Comparison of ENCODE assay signal across 28 mouse cellular contexts in the genomic region with DNA sequence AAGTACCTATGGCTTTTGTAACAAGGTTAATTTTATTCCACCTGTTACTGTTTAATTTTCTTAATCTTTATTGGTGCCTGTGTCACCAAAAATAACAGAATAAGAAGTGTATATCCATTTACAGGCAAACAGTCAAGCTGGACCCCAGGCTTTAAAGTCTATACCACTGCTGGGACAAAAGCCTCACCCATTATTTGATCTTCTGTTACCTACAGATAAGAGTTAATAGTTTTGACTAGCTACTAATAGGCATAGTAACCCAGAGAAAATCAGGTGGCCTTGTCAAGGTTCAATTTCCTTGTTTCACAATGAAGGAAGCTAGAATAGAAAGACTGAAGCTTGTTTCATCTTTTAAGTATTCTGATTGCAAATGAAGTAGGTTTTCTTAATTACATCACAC.
"Had no signal": no experiment of that assay in that cellular context is flagged by ENCODE, and none has a peak within 500 bp of the region (broad histone marks: within the 10 kb centered on the region; RNA-seq: fewer than 3 reads in every experiment).

No protein-coding gene starts in this region.

- DNase-seq: cerebellum, adult 2 months; cerebellum, adult 8-10 months; cerebellum, adult 9-10 months; cerebellum, adult 9-11 months; cerebellum, postnatal 10 days; cerebellum, postnatal 14 days; cerebellum, postnatal 25 days; cerebellum, postnatal 36 days; embryo, embryonic 11 days; forebrain, postnatal 0 days; gastrocnemius, adult 2 months; gastrocnemius, postnatal 10 days; gastrocnemius, postnatal 14 days; gastrocnemius, postnatal 25 days; gastrocnemius, postnatal 36 days; heart, adult 11 months; heart, adult 18-20 months had no signal

- H3K36me3 ChIP-seq: embryonic facial prominence, embryonic 10.5 days; embryonic facial prominence, embryonic 12.5 days; embryonic facial prominence, embryonic 13.5 days; embryonic facial prominence, embryonic 15.5 days; forebrain, embryonic 10.5 days; forebrain, embryonic 12.5 days; forebrain, embryonic 15.5 days had no signal

- H3K9me3 ChIP-seq: embryonic facial prominence, embryonic 10.5 days; embryonic facial prominence, embryonic 12.5 days; embryonic facial prominence, embryonic 13.5 days; embryonic facial prominence, embryonic 15.5 days; forebrain, embryonic 10.5 days; forebrain, embryonic 12.5 days; forebrain, embryonic 13.5 days; forebrain, embryonic 15.5 days had no signal

- H3K27me3 ChIP-seq: embryonic facial prominence, embryonic 12.5 days; embryonic facial prominence, embryonic 13.5 days; embryonic facial prominence, embryonic 15.5 days; forebrain, embryonic 12.5 days; forebrain, embryonic 13.5 days; forebrain, embryonic 15.5 days had no signal

- H3K9ac ChIP-seq: embryonic facial prominence, embryonic 12.5 days; embryonic facial prominence, embryonic 13.5 days; embryonic facial prominence, embryonic 15.5 days; forebrain, embryonic 12.5 days; forebrain, embryonic 13.5 days; forebrain, embryonic 15.5 days; forebrain, postnatal 0 days had no signal

- ATAC-seq: forebrain, embryonic 13.5 days; forebrain, embryonic 14.5 days; forebrain, embryonic 15.5 days; forebrain, embryonic 16.5 days; forebrain, postnatal 0 days had no signal

- H3K4me2 ChIP-seq: embryonic facial prominence, embryonic 12.5 days; embryonic facial prominence, embryonic 13.5 days; embryonic facial prominence, embryonic 15.5 days; forebrain, embryonic 12.5 days; forebrain, embryonic 13.5 days; forebrain, embryonic 15.5 days had no signal

- H3K4me1 ChIP-seq: embryonic facial prominence, embryonic 10.5 days; embryonic facial prominence, embryonic 12.5 days; embryonic facial prominence, embryonic 13.5 days; embryonic facial prominence, embryonic 15.5 days; forebrain, embryonic 10.5 days had no signal

- H3K27ac ChIP-seq: embryonic facial prominence, embryonic 10.5 days; embryonic facial prominence, embryonic 12.5 days; embryonic facial prominence, embryonic 13.5 days; embryonic facial prominence, embryonic 15.5 days; forebrain, embryonic 10.5 days; forebrain, embryonic 12.5 days; forebrain, embryonic 13.5 days; forebrain, embryonic 15.5 days; gastrocnemius, adult 2 months had no signal

- H3K4me3 ChIP-seq: embryonic facial prominence, embryonic 10.5 days; embryonic facial prominence, embryonic 12.5 days; embryonic facial prominence, embryonic 13.5 days; embryonic facial prominence, embryonic 15.5 days; erythroblast, embryonic 14.5 days; forebrain, embryonic 10.5 days; forebrain, embryonic 12.5 days; forebrain, embryonic 13.5 days; forebrain, embryonic 15.5 days; gastrocnemius, adult 2 months had no signal
